Mouse (Mus musculus) ovary, adult 18-20 months (tissue): ENCODE results near the gene Ccdc6.

ENCODE experiments used
- DNase-seq: peaks from one replicate; pipeline ENCODE4 v3.0.0; 2022; ENCODE audit warnings: low spot score, mixed read lengths

Ccdc6 gene

DNA sequence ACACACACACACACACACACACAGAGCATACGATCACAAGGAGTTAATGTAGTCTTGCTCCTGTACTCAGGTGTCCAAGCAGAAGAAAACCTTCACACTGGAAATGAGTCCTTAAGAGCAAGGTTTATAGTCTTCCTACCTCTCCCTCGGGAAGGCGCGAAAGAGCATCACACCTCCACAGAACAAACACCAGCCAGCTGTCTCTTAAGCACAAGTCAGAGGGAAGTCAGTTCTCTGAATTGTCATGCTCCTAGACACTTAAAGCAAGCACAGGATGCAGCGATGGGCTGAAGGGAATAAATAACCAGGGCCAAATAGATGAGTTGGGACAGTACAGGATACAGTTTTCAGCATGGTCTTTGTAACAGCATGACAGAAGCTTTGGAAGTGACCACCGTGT lies 35.8 kb downstream of the Ccdc6 start:
- DNase-seq: no peak

DNA sequence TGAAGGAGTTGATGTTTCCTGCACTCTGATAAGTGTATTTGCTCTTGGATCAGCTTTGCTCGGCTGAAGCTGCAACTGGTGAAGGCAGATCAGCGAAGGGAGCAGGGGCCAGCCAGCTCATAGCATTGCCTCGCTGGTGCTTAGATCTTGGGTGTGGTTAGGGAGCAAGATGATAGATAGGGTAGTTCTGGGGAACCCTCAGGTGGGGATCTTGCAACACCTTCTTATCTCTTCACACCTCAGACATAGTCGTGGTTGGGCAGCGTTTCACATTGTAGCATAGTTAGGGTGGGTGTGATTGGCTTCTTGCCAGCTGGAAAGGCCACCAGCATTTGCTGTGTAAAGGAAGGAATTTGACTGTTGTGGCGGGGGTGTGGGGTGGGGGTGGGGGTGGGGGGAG lies 36.3 kb downstream of the Ccdc6 start:
- DNase-seq: no peak

DNA sequence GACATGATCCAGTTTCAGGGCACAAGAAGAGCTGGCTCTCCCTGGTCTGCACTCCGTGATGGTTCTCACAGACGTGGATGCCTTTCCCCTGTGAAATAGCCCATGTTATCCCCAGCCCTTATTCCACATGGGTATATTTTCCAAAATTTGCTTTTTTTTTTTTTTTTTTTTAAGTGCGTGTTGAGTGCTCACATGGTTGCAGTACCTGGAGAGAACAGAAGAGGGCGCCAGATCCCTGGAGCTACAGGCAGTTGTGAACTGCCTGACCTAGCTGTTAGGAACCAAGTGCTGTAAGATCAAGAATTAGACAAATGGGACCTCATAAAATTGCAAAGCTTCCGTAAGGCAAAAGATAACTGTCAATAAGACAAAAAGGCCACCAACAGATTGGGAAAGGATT lies 38.8 kb downstream of the Ccdc6 start:
- DNase-seq: no peak

DNA sequence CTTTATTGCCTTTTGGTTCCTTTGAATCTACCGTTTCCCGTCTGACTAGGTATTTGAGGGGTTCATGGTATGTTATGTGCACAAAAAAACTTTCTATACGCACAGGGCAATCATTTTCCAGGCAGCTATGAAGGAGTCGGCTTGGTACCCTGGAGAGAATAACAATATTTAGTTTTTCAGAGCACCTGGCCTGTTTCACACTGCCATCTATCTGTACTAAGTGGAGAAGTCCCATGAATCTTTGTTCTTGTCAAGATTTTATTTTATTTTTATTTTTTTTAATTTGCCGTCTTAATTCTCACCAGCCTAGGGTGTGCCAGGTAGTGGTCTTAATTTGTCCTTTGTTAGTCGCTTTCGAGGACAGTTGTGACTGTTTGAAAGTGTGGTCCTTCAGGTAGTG lies 40.7 kb downstream of the Ccdc6 start:
- no peak for DNase-seq

- no peak for DNase-seq
These were observed 41.2 kb downstream of the Ccdc6 start for GRCm38 (mm10) chr10:70138150-70138549.

DNA sequence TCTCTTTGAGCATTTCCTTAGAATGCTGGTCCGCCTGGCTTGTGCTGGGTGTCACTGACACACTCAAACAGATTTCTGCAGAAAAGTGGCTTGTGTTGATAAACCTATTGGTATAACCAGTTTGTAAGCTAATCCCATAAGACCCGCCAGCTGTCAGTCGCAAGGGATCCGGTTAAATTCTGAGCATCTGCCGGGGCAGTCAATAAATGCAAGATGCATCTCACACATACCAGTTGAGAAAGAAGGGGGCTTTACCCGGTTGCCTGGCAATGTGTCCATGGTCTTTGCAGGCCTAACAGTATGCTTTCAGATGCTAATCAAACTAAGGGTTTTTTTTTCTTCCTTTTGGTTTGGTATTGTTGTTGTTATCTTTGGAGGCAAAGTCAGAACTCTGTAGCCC lies 42.4 kb downstream of the Ccdc6 start:
- DNase-seq: no peak

DNA sequence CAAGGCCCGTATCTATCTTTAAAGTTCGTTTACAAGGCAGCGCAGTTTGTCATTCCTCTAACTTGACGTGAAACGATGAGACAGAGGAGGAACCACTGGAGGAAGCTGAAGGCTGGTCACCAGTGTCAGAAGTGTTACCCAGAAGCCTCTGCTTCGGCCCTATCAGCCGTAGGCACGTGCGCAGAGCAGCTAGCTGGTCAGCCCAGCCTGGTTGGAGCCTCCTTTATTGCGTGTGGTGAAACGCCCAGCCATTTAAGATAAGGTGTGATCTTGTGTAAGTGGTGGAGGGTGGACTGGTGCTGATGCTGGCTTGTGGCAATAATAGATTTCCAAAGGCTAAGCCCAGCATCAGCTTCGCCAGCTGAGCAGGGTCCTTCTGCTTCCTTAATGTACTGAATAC lies 43.5 kb downstream of the Ccdc6 start:
- DNase-seq: no peak

DNA sequence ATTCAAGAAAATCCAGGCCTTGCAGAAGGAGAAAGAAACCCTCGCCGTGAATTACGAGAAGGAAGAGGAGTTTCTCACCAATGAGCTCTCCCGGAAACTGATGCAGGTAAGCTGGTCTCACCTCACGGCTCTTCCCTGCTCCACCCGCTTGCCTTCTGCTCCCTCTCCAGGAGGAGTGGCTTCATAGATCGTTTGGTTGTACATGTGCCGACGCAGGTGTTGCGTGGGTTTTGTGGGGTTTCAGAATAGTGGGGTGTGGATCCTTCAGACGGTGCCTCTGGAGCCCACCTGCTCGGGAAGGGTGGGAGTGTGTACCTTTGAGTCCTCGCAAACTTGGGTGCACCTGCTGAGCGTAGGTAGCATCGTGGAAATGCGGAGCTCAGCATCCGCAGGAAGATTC lies 45.7 kb downstream of the Ccdc6 start:
- DNase-seq: no peak

GRCm38 (mm10) chr10:70144004-70144557 lies 47.2 kb downstream of the Ccdc6 start:
- DNase-seq: no peak

GRCm38 (mm10) chr10:70145873-70146272 lies 49.0 kb downstream of the Ccdc6 start:
- DNase-seq: no peak

- DNase-seq: peak; percentile 46
These were observed 52.2 kb downstream of the Ccdc6 start for GRCm38 (mm10) chr10:70149093-70149492.

GRCm38 (mm10) chr10:70150301-70150700 lies 53.4 kb downstream of the Ccdc6 start:
- no peak for DNase-seq

- no peak for DNase-seq
These were observed 54.2 kb downstream of the Ccdc6 start for GRCm38 (mm10) chr10:70151171-70151570.

GRCm38 (mm10) chr10:70152190-70152743 lies 55.3 kb downstream of the Ccdc6 start:
- DNase-seq: no peak

DNA sequence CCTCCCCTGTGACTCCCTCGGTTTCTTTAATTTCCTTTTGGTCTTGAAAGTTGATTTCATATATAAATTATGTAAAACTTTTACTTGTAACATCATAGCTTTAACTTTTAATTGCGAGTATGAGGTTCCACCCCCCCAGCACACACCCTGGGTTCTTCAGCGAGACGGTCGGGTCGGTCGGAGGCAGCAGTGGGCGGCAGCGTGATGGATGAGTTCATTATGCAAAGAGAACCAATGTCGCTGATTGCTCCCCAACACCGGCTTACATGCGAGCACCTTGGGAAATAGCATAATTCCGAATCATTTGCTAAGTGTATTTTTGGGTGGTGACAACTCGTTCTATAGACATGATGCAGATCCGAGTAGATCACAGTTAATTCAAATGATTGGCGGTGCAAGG lies 56.9 kb downstream of the Ccdc6 start:
- DNase-seq: no peak

- no peak for DNase-seq
These were observed 59.7 kb downstream of the Ccdc6 start for GRCm38 (mm10) chr10:70156431-70157165.

- DNase-seq: peak; percentile 80
These were observed 62.9 kb downstream of the Ccdc6 start for GRCm38 (mm10) chr10:70159651-70160320.

- no peak for DNase-seq
These were observed 63.9 kb downstream of the Ccdc6 start for GRCm38 (mm10) chr10:70160811-70161210.

DNA sequence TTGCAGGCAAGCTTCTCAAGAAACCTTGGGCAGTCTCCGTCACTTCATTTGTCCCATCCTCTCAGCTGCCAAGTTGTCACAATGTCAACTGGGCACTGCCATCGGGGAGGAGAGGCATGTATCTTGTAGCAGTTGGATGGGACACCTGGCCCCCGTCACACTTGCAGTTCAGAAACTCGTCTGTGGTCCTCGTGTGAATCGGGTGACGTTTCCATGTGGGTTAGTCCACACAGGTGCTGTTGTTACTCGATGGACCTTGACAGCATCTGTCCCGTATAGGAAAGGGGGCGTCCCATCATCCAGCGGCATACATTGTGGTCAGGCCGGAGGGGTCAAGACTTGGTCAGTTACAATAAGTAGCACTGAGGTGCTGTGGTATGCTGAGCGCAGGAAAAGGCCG lies 64.6 kb downstream of the Ccdc6 start:
- DNase-seq: no peak

GRCm38 (mm10) chr10:70163681-70164080 lies 66.8 kb downstream of the Ccdc6 start:
- DNase-seq: no peak

DNA sequence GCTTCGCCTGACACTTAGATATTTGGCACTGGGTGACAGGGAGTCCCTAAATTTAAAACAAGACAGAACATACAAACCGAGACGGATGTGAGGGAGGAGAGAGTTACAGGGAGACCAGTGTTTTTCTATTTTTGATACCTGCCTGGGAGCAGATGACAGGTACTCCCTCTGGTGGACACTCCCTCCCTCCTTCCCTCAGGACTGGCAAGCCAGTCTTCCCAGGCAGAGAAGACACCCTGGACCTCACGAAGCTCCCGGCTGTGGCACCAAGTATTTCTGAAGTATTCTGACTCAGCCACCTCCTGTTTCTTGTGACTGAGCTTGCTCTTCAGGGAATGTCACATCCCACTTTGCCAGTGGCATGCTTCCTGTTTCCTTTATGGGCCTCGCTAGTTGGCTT lies 69.0 kb downstream of the Ccdc6 start:
- DNase-seq: no peak

GRCm38 (mm10) chr10:70166427-70166826 lies 69.5 kb downstream of the Ccdc6 start:
- DNase-seq: no peak

GRCm38 (mm10) chr10:70167625-70168024 lies 70.7 kb downstream of the Ccdc6 start:
- DNase-seq: no peak
